Mouse (Mus musculus): ENCODE measurements around the gene Patl2.

DNA sequence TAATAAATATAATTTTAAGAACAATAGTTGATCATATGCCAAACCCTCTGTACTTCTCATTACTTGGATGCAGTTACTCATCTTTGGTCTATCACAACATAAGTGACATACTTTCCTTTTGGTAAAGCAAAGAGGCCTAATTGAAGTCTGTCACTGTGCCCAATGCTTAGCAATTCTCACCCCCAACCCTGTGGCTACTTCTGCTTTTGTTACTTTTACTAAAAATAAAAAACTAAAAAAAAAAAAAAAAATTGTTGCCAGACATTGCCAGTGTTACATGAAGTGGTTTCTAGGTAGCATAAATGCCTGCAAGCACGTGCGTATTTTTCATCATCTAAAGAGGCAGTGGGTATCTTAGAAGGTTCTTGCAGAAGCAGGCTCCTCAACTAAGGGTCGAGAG, 33.1 kb downstream of the Patl2 start:
- no peak for TF ChIP-seq CTCF (IDR thresholded peaks at IDR 0.05; ENCODE audit: low read depth)
- TF ChIP-seq EP300 (IDR thresholded peaks at IDR 0.05; ENCODE audit: low read depth) = no peak

Data from heart, postnatal 0 days (tissue).